Mouse (Mus musculus) ES-Bruce4 (cell line): ENCODE measurements around the gene Vmn2r26. TPM values are rescaled to one million over a fixed set of nuclear protein-coding genes. Genes with fewer than 3 reads are reported as not detected.
"Not testable (repeated sequence)": the region's sequence is repeated elsewhere in the genome, so short reads cannot be mapped to it uniquely, and the experiment has no call there.

Experiments used
- H3K27ac ChIP-seq: 2 replicates; pipeline ENCODE4 v1.5.1; 2012; ENCODE audit warnings: low read length, inconsistent platforms; ENCODE audit not compliant: insufficient read depth
- H3K27me3 ChIP-seq: 2 replicates; pipeline ENCODE4 v1.6.1; 2012; ENCODE audit warnings: mild to moderate bottlenecking, low read length, inconsistent platforms; ENCODE audit not compliant: control insufficient read depth, poor library complexity, insufficient read depth, severe bottlenecking
- H3K36me3 ChIP-seq: 2 replicates; pipeline ENCODE4 v1.6.1; 2012; ENCODE audit warnings: inconsistent platforms, mild to moderate bottlenecking, low read length, moderate library complexity; ENCODE audit not compliant: control insufficient read depth, poor library complexity, insufficient read depth, severe bottlenecking
- H3K4me1 ChIP-seq: one replicate; pipeline ENCODE4 v1.8.1; 2011; ENCODE audit warnings: low read length; ENCODE audit not compliant: control insufficient read depth, insufficient read depth
- H3K4me3 ChIP-seq: 2 replicates; pipeline ENCODE4 v1.5.1; 2011; ENCODE audit warnings: low read depth, mild to moderate bottlenecking, low read length
- H3K9ac ChIP-seq: 2 replicates; pipeline ENCODE4 v1.6.1; 2012; ENCODE audit warnings: low read depth, mild to moderate bottlenecking, inconsistent platforms; ENCODE audit not compliant: poor library complexity, severe bottlenecking
- H3K9me3 ChIP-seq: replicated peaks from 2 replicates; pipeline ENCODE4 v1.6.1; 2012; ENCODE audit warnings: mild to moderate bottlenecking, low read length, inconsistent platforms; ENCODE audit not compliant: control insufficient read depth, poor library complexity, insufficient read depth, severe bottlenecking
- CTCF ChIP-seq: IDR thresholded peaks from one replicate; pipeline ENCODE4 v1.8.1; 2011; ENCODE audit warnings: low read depth, low read length
- EP300 ChIP-seq: IDR thresholded peaks from 2 replicates; pipeline ENCODE4 v1.6.1; 2011; ENCODE audit warnings: low read depth, low read length; ENCODE audit not compliant: insufficient read depth
- POLR2A ChIP-seq: IDR thresholded peaks from one replicate; pipeline ENCODE4 v1.8.1; 2011; ENCODE audit warnings: low read length; ENCODE audit not compliant: insufficient read depth
- polyA plus RNA-seq: library from polyadenylated mRNA; stranded (reverse); fragments of >200 nt; gene quantifications from 2 replicates; pipeline ENCODE4 v1.2.4, GENCODE M21; 2011; ENCODE audit warnings: low read depth; ENCODE audit not compliant: missing spikeins, insufficient read depth, insufficient read length

Vmn2r26 gene
- polyA plus RNA-seq, result not detected in 2 replicates

DNA sequence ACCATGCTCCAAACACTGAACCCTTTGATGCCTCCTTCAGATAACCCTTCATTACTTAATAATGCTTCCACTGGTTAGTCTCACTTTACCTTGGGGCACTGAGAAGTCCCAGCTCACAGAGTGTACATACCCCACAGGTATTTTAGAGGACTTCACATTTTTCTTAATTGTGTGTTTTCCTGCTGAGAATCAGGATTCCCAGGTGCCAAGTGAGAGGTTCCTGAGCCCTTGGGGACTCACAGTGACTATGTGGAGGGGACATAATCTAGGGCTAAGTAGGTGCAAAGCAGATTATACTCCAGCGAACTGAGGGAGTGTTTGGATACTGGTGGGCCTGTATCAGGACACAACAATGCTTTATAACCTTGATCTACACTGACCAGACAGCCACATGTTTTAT is at the start of gene Vmn2r26:
Gene Vmn2r26 (plus strand): TSS at position 301 of the 400 bp plus-strand sequence.
- H3K4me3 ChIP-seq, H3K27me3 ChIP-seq, H3K4me1 ChIP-seq, H3K9me3 ChIP-seq, H3K27ac ChIP-seq, H3K9ac ChIP-seq, H3K36me3 ChIP-seq: not testable (repeated sequence)

DNA sequence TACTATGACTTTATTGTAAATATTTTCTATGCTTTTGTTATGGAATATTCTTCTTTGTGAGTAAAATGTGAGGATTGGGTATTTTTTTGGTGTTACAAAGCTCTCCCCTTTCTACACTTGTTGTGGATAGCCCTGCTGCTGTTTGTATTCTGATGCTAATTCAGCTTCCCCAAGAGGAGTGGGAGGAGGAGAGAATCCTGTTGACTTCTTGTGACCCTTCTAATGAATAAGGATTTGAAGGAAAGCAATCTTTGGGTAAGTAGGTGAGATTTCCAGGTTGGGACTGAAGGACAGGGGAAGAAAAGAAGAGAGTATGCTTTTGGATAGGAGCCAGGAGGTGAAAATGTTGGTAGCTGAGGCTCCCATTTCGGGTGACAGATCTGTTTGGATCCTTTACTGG is 3.5 kb upstream of the Vmn2r26 start:
- no peak overlapping the region for H3K9ac ChIP-seq
- H3K4me1 ChIP-seq, result no peaks in the 10 kb centered on the region
- peaks cover 5% of the 10 kb centered on the region for H3K9me3 ChIP-seq
- no peaks in the 10 kb centered on the region for H3K27me3 ChIP-seq
- no peak overlapping the region for H3K27ac ChIP-seq
- no peak overlapping the region for H3K4me3 ChIP-seq
- TF ChIP-seq POLR2A (no peak), EP300 (no peak), CTCF (no peak)
- H3K36me3 ChIP-seq, result no peaks in the 10 kb centered on the region

DNA sequence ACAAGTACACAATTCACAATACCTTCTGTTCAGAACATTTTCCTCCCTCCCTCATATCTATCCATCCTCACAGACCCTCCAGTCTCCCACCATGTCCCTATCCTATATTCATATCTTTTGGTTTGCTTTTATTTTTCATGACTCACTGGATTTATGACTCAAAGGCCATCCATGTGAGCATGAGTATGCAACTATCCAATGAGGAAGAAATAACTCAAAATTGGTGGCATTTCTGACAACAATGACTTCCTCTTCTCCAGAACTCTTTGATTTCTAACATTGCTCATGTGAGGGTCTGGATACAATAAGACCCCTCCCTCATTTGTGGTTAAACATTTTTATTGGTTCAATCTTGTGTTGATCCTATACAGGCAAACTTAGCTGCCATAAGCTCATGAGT is 24.0 kb downstream of the Vmn2r26 start:
- TF ChIP-seq EP300 (no peak), CTCF (no peak), POLR2A (no peak)
- Histone ChIP-seq H3K36me3 (no peaks in the 10 kb centered on the region), H3K27me3 (no peaks in the 10 kb centered on the region), H3K4me3 (no peak overlapping the region), H3K4me1 (no peaks in the 10 kb centered on the region), H3K9me3 (no peaks in the 10 kb centered on the region), H3K27ac (no peak overlapping the region), H3K9ac (no peak overlapping the region)

DNA sequence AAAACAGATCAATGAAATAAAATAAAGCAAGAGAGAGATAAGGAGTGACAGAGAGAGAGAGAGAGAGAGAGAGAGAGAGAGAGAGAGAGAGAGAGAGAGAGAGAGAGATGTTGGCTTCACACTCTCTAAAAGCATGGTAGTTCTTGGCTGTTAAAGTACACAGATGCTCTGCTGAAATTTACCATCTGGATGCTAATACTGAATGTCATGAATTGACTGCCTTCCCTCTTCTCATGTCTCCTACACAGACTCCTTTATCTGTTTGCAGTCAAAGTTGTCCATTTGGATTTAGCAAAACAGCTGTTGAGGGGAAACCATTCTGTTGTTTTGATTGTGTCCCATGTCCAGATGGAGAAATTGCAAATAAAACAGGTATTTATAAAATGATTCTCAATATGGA is 29.2 kb downstream of the Vmn2r26 start:
- H3K27me3 ChIP-seq, H3K4me3 ChIP-seq, H3K4me1 ChIP-seq, H3K27ac ChIP-seq, H3K9me3 ChIP-seq, H3K9ac ChIP-seq, H3K36me3 ChIP-seq: not testable (repeated sequence)

- TF ChIP-seq EP300, result no peak
- no peak for TF ChIP-seq POLR2A
- no peak for TF ChIP-seq CTCF
- no peak overlapping the region for H3K27ac ChIP-seq
- no peaks in the 10 kb centered on the region for H3K9me3 ChIP-seq
- no peaks in the 10 kb centered on the region for H3K36me3 ChIP-seq
- no peaks in the 10 kb centered on the region for H3K27me3 ChIP-seq
- no peak overlapping the region for H3K9ac ChIP-seq
- no peaks in the 10 kb centered on the region for H3K4me1 ChIP-seq
- no peak overlapping the region for H3K4me3 ChIP-seq
Measured at GRCm38 (mm10) chr6:124102334-124102733, 78.0 kb downstream of the Vmn2r26 start.

Other genes starting within 250 kb of the Vmn2r26 start
- 0.06 TPM in 2 replicates for gene Vmn2r24, start 245.7 kb upstream of the Vmn2r26 start, polyA plus RNA-seq
- 0.09 TPM in 2 replicates for gene Vmn2r25, start 171.1 kb upstream of the Vmn2r26 start, polyA plus RNA-seq
- not detected in 2 replicates for gene Vmn2r27, start 207.3 kb downstream of the Vmn2r26 start, polyA plus RNA-seq